Mouse (Mus musculus) cerebellum, postnatal 14 days (tissue): ENCODE measurements around the gene Atp8a1.

Experiments used
- DNase-seq, 2 experiments: peaks; one replicate each; pipeline ENCODE4 v3.0.0; 2021; ENCODE audit warnings: mixed read lengths in 2 of 2

Gene Atp8a1

GRCm38 (mm10) chr5:67847253-67848165 lies at the start of gene Atp8a1:
Gene Atp8a1, minus strand, starts transcription at chr5:67847434.
- peak; percentile 99 to 100 for DNase-seq

- no peak for DNase-seq
These were observed 37.4 kb upstream of the Atp8a1 start for GRCm38 (mm10) chr5:67884422-67885210.

GRCm38 (mm10) chr5:67883564-67884171 lies 36.4 kb upstream of the Atp8a1 start:
- DNase-seq = no peak

- DNase-seq = no peak
These were observed 24.2 kb upstream of the Atp8a1 start for GRCm38 (mm10) chr5:67871414-67871813.

- DNase-seq = no peak
These were observed 19.0 kb upstream of the Atp8a1 start for GRCm38 (mm10) chr5:67866221-67866620.

- DNase-seq = no peak
These were observed 18.4 kb upstream of the Atp8a1 start for GRCm38 (mm10) chr5:67865670-67866069.

- no peak for DNase-seq
These were observed 17.4 kb upstream of the Atp8a1 start for GRCm38 (mm10) chr5:67864508-67865060.

GRCm38 (mm10) chr5:67863950-67864391 lies 16.7 kb upstream of the Atp8a1 start:
- DNase-seq = no peak

- DNase-seq = no peak
These were observed 7.9 kb upstream of the Atp8a1 start for GRCm38 (mm10) chr5:67854963-67855606.

GRCm38 (mm10) chr5:67852860-67853259 lies 5.6 kb upstream of the Atp8a1 start:
- DNase-seq = peak in 1 of 2 experiments; percentile 30

- no peak for DNase-seq
These were observed 2.2 kb upstream of the Atp8a1 start for GRCm38 (mm10) chr5:67849411-67849810.

- DNase-seq = no peak
These were observed 1.3 kb upstream of the Atp8a1 start for GRCm38 (mm10) chr5:67848511-67849014.

- peak; percentile 55 to 64 for DNase-seq
These were observed 641 bp downstream of the Atp8a1 start for GRCm38 (mm10) chr5:67846361-67847224.

GRCm38 (mm10) chr5:67845190-67845691 lies 2.0 kb downstream of the Atp8a1 start:
- peak; percentile 47 to 49 for DNase-seq

- DNase-seq = no peak
These were observed 3.2 kb downstream of the Atp8a1 start for GRCm38 (mm10) chr5:67844070-67844469.

- DNase-seq = no peak
These were observed 4.9 kb downstream of the Atp8a1 start for GRCm38 (mm10) chr5:67842306-67842705.

GRCm38 (mm10) chr5:67833841-67834240 lies 13.4 kb downstream of the Atp8a1 start:
- no peak for DNase-seq

GRCm38 (mm10) chr5:67831293-67832147 lies 15.7 kb downstream of the Atp8a1 start:
- no peak for DNase-seq

- no peak for DNase-seq
These were observed 18.9 kb downstream of the Atp8a1 start for GRCm38 (mm10) chr5:67828356-67828755.

- DNase-seq = no peak
These were observed 20.3 kb downstream of the Atp8a1 start for GRCm38 (mm10) chr5:67826935-67827334.
